Mouse (Mus musculus): ENCODE measurements at regions not wholly inside any gene's neighbourhood (a gene's known extent, or its start where the extent isn't known, plus 50 kb on each side); places are given as distances from the start of the nearest gene placed in this dataset.

DNA sequence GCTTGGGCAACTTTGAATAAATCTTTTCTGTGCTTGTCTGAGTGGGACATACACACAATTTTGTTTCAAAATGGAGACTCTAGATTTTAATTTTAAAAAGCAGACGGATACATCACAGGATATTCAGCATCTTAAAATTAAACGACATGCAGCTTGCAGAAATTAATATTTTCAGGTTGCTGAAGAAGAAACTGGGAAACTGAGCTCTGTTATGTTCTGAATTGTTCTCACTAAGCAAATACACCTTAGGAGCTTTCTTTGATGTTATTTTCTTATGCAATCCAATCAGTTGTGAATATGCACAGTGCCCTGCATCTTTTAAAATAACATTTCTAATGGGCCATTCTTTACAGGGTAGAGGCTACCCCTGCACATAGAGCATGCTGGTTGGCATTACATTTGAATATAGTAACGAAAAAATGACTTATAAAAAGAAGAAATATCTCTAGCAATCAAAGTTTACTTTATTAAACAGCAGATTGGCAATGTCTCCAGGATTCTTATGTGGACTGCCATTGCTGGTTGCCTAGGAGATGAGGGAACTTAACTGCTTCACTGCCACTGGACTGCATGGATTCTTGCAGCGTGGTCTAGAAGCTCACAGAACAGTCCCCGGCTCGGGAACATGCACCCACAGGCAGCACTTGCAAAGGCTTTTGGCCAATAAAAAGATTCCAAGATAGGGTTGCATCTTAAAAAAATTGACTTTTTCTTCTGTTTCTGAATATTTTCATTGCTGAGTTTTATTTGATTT is 279.7 kb downstream of the Sox11 start:
- in situ Hi-C loops (cut with MboI, MseI) = no loop called here

DNA sequence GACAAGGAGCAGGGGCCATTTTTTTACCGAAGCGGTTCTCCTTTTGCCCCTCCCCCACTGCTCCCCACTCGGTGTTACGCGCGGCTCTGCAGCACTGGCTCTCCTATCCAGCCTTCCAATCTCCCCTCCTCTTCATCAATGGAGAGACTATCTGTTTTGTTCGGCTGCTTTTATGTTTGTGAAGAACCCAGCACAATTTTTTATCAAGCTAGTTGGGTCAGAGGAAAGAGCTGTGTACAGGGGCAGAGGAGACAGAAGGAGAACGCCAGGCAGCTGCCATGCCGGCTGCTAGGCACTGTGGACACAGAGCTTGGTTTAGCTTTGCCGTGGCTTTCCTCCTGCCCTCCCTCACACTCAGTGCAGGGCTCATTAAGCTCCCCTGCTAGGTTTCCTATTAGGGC is 280.3 kb downstream of the Sox11 start:
- in situ Hi-C loops (cut with MboI, MseI) = no loop called here

DNA sequence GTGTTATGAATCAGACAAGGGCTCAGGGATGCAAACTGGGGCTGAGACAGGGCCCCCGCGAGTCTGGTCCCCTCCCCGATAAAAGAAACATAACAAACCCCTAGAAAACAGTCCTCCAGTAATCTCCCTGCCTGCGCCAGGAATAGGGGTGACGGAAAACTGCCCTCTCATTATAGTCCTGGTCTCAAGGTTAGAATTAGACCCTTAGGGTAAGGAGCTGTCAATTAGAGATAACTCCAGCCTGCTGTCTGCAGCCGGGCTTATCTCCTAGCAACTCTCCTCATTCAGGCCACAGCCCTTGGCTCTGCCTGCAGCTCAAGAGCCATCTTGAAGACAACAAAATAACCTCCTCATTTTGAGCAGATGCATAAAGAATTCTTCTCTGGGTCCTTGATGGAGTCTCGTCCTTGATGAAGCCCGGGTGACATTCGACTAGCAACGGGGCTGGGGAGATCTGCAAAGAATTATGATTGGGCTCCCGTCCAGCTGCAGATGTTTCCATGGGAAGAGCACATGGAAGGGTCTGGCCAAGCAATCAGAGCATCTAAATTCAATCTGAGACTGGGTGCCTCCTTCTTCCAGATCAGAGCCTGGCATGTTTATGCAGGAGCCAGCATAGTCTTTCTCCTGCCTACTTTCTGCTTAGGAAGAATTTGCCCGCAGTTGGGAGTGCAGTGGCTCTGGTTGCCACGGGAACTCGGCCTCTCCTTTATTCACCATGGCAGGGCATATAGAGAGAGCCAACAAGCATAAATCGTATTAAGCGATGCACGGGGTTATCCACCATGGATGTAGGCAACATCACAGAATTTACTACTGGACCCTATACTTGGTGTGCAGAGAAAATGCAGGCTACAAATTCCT is 281.2 kb downstream of the Sox11 start:
- in situ Hi-C loops (cut with MboI, MseI) = no loop called here

DNA sequence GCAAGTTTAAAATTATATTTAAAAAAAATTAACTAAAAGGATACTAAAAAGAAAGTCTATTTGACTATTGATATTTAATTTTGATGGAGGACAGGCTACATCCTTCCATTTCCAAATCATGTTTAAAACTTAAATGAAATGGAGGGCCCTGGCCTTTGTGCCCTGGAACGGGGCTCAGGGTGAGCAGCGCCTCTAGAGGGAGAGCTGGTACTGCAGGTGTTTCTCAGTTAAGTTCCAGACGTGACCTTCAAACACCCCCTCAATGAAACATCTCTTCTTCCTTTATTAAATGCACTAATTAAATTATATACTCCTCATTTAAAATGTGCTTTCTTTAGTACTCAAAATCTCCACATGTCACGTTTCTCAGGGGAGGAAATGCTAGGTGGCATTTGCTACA is 282.5 kb downstream of the Sox11 start:
- in situ Hi-C loops (cut with MboI, MseI) = no loop called here

DNA sequence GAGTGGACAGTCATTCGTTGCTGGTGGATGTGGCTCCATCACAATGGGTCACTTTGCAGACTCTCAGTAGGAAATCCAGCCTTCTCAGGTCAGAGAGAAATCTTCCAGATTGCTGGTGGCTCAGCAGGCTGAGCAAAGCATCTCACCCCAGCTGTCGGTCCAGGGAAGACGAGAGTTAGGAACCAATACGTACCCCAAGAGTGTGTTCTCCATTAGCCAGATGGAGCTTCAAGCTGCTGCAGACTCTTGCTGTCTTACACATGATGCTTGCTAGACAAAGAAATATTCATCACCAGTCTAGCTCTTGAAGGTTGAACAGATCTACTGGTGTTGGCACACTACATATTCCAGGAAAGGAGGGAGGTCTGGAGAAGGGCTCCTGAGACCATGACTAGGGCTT is 288.0 kb downstream of the Sox11 start:
- in situ Hi-C loops (cut with MboI, MseI) = no loop called here

DNA sequence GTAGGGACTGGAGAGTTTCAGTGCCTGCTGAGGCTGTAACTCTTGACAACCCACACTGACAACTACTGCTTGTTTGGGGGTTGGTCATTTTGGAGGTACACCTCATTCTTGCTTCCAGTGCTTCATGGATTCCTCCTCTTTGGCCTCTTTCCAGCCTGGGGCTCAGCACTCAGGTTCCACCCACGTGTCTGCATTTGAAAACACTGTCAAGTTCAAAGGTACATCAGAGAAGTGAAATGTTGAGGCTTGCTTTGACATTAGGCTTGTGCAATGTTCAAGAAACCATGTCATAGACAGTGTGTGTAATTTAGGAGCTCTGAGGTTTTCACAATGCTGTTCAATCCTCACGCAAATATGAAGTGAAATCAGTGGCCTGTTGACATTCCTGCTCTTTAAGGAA is 304.5 kb downstream of the Sox11 start:
- in situ Hi-C loops (cut with MboI, MseI) = no loop called here

DNA sequence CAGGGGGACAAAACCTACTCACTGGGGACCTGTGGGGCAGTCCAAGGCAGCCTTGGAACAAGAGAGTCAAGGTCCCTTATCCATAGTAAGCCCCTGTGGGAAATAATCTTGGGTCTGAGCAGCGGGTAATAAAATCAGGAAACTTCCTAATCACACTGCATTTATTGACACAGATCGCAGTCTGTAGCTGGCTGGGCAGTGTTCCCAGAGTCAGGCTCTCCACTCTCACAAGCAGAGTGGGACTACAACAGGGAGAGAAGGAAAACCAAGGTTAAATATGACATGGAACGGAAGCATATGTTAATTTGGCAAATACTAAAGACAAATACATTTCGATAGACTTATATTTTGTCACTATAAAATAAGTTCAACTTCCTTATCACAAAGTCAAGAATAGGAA is 322.6 kb downstream of the Sox11 start:
- in situ Hi-C loops (cut with MboI, MseI) = no loop called here

DNA sequence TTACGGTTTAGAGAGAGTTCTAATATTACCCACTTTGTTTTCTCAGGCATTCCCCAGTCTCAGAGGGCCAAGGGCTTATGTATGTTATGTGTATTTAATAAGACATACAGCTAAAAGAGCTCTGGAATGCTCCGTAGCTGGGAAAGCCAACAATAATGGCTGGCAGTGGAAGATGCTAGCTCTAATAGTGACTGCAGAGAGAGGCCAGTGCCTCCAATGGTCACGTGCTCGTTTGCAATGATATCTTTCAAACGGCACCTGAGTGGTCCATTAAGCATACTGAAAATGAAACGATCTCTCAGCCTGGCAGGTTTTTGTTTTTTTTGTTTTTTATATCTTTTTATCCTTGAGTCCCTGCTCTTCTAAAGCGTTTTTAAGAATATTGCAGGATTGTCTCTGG is 324.0 kb downstream of the Sox11 start:
- in situ Hi-C loops (cut with MboI, MseI) = no loop called here

DNA sequence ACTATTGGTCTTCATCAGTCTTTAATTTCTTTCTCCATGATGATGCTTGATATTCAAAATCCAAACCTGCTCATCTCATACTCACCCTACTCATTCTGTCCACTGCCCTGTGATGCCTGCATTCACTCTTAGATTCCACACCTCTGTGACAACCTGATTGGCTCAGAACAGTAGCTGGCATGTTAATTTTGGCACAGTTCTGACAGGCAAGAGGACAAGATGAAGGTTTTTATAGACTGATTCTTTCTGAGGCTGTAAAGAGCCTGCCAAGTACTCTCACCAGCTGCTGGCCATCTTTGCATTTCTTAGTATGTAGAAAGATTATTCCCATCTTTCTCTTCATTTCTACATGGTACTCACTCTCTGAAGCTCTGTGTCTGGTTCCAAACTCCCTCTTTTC is 343.1 kb downstream of the Sox11 start:
- in situ Hi-C loops (cut with MboI, MseI) = no loop called here

DNA sequence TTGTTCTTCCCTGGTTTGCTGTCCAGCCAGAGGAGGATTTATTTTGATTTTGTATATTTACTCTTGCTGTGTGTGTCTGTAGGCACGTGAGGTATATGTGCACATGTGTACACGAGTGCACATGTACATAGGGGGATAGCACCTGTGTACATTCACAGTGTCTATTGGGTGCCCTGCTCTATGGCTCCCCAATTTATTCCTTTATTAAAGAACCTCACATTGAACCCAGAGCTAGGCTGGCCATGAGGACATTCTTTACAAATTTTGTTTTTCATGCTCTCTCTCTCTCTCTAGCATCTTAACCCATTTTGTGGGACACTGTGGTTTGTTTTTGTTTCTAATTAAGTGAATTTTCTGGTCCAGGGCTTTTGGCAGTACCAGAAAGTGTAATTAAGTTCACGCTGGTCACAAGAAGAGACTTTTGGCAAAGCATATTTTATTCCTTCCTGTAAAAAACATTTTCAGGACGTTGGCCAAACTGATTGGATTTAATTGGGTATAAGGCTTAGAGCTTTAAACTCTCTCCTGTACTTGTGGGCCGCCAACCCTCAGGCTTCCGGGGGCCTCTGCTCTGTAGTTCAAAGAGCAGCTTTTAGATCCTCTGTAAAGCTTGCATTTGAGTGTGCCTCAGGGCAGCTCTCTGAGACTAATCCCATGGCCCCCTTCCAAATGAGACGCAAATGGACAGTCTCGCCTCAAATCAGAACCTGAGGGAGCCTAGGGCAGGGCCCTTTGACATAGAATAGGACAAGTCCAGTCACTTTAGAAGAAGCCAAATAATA is 365.9 kb downstream of the Sox11 start:
- in situ Hi-C loops (cut with MboI, MseI) = no loop called here

DNA sequence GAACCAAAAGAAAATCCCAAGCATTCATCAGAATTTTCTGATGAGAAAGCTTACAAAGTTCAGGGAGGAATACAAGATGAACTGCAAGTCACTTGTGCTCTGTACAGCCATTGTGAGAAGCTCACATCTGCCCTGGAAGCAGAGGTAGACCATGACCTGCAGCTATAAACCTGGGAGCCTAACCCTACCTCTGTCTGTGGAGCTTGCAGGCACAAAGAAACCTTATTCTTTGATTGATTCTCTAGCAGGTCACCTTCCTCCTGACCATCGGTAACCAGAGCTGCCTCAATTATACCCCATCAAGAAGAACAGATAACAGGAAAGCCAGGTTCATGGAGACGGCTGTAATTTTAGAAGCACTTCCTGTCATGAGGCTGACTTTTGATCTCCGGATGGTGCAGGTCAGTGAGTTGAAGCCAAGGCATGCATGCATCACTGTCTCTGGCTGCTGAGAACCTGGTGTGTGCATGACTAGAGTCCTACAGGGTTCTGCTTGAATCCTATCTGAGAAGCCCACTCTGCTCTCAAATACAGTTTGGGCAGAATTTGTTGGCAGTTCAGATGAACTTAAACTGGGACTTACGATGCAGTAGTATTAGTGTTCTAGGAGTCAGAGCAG is 369.8 kb downstream of the Sox11 start:
- in situ Hi-C loops (cut with MboI, MseI) = no loop called here

DNA sequence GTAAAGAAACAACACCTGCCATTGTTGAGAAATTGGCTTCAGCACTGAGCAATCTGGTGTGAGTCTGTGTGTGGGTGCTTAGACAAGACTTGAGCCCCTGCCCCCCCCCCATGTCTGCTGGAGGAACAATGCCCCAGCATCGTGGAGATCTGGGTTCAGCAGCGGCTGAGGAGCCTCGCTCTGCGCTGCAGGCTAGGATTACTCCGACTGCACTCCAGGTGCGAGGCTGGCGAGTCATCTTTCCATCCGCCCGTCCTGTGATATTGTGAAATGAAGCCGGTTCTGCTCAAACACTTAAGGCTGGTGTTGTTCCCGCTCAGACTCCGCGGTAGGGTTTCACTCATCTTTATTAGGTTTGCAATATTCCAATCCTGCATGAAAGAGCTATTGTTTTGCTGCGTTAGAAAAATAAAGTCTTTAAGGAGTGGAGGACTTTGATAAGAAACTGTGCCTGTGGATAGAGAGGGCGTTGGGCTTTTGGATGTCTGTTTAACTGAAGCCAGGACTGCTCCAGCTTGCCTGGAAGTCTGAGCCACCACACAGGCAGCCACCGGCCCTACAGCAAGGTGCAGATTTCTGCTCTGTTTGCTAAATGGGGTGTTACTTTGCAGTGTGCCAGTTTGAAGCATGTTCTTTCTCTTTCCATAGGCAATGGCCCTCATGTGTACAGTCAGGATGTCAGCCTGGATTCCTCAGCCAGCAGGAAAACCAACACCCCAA is 375.2 kb downstream of the Sox11 start:
- in situ Hi-C loops (cut with MboI, MseI) = no loop called here

DNA sequence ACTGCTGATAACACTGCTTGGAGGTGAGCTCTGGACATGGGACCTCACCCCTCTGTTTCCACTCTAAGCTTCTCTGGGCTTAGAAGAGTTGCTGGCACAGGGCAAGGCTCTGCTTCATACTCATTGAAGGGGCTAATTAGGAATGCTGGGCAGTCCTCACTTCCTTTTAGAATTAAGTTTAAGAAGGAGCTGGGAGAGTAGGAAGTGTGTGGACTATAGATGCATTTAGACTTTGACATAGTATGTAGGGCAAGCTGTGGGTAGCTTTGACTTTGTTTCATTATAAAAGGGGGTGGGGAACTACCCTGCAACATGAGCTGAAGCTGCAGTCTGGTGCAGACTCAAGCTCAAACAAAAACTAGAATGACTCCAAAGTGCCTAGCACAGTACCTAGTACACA is 378.5 kb downstream of the Sox11 start:
- in situ Hi-C loops (cut with MboI, MseI) = no loop called here

DNA sequence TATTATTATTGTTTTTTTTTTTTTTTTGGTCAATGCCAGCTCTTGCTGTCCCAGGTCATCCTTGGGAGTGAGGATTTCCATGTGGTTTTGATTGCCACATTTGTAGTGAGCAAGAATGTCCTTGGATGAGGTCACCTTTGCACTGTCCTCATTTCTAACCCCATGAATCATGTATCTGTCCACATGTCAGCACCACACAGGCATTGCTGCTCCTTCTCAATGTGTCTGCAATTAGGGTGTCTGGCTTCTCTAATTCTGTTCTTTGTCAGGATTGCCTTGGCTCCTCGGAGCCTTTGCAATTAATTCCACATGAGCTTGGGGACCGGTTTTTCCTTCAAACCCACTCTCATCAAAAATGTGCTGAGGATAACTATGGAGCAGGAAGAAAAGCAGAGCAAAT is 402.5 kb downstream of the Sox11 start:
- in situ Hi-C loops (cut with MboI, MseI) = no loop called here

DNA sequence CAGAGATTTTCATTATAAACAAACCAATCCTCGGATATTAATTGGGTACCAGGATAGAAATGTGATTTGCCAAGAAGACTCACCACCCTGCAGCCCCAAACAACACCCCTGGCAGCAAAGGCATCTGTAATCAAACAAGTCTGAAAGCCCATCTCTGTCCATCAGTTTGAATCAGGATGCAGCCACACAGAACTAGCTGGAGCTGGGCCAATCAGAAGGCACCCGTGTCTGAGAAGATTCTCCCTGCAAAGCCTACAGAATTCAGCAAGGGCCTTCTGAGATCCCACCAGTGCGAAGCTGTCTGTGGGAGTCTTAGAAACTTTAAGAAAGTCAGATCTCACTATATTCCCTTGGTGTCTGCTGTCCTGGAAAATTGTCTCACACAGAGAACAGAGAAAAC is 404.5 kb downstream of the Sox11 start:
- in situ Hi-C loops (cut with MboI, MseI) = no loop called here

DNA sequence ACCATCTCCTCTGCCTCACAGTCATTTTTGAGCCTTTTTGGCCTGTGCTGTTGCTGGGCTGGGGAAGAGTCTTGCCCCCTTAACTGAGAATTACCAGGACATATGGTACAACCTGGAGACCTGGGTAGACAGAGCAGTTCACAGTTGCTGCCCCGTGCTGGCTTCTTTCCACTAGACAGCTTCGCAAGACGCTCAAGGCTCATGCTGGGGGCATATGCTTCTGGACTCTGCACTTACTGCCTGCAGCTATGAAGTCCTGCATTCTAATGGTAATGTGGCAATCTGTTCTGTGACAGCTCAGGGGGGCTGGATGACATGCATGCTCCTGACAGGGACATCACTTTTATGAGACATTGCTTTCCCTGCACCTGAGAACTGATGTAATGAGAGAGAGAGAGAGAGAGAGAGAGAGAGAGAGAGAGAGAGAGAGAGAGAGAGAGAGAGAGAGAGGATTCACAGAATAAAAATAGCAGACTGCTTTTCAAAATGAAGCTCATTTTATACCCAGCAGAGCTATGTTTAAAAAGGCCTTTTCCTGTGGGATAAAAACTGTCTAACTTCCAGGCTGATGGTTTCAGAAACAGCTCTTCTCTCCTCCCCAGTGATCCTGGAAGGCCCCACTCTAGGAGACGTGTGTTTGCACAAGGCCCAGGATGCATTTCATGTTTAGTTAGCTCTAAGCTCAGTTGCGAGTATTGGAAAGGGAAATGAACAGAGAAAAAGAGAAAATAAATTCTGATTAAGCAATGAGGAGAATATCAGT is 405.5 kb downstream of the Sox11 start:
- in situ Hi-C loops (cut with MboI, MseI) = no loop called here

DNA sequence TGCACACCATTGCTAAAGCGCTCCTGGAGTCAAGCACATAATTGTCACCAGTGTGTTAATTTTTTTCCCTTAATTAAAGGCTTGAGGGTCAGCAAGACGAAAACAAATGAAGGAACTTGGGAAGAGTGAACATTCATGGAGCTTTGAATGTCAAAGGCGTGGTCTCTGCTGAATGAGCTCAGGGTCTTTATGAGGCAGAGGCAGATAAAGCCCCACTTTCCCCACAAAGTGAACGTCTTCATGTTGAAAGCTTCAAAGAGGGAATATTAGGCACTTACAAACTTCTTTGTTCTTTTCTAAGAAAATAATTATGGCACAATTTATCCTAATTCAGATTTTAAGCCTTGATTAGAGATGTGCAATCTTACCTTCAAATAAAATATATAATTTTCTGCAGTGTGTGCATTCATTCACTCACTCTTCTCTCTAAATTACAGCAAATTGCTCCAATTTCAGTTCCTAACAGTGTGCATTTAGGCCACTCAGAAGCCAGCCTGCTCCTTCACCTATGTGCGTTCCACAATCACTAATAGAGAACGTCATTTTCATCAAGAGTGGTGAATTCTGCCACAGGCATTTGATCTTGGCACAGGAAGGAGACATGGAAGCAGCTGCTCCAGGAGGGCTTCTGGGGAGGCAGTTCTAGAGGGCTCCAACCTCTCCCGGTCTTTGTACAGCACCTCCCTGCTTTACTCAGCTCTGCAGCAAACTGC is 412.1 kb downstream of the Sox11 start:
- in situ Hi-C loops (cut with MboI, MseI) = no loop called here

DNA sequence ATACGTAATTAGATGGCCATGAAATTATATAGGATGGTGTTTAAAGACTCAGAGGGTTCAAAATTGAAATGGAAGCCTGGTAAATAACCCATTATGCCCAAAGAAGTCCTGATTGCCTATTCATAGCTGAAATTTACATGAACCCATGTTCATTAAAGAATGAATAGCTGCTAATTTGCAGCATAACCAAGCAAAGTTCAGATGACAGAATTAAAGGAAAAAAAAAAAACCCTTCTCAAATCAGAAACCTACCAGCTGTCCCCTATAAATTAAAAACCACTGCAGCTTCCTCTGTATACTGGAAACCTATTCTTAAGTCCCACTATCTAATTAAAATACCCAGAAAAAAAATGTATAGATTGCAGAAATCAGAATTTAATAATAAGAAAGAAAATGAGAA is 436.2 kb downstream of the Sox11 start:
- in situ Hi-C loops (cut with MboI, MseI) = loop anchor here (10.0 kb wide), 1 partner anchor 569 kb away; no protein-coding TSS in a partner anchor

DNA sequence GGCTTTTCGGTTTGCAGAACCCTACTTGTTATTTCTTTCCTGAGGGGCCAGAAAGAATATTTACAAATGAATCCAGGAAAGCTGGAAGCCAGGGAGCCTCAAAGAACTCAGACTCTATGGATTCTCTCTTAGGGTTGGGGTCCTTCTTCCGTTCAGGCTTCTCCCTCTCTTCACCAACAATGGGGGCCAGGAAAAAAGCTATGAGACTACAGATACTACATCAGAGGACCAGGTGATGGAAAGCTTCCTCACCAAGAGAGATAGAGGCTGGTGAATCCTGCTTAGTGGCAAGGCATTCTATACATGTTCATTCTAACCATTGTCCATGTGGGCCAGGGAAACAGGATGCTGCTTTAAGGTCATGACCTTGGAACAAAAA is 434.9 kb downstream of the Cmpk2 start:
- in situ Hi-C loops (cut with MboI, MseI) = loop anchor here (10.0 kb wide), 1 partner anchor 571 kb away; no protein-coding TSS in a partner anchor
